Mouse (Mus musculus): ENCODE results near the gene Hist1h4k. TPM values are rescaled to one million over a fixed set of nuclear protein-coding genes. Genes with fewer than 3 reads are reported as not detected.

The Hist1h4k gene
- total RNA-seq, 2 experiments from 2014 or later, result 16.9 to 714 TPM

Other genes with a start within 250 kb of the Hist1h4k start
- gene Gm11273, start 249.1 kb downstream of the Hist1h4k start, total RNA-seq (2015; ENCODE audit: low replicate concordance), result 12.1 TPM in 1 of 2 replicates, not detected in the other
- 1.3 TPM in 1 of 2 replicates, not detected in the other for gene Gm11273, start 249.1 kb downstream of the Hist1h4k start, total RNA-seq (2017; ENCODE audit: low replicate concordance)
- gene Zkscan8, start 219.4 kb downstream of the Hist1h4k start, total RNA-seq (2015; ENCODE audit: low replicate concordance), result 2.1 and 5.4 TPM in 2 replicates
- 1.7 and 3.4 TPM in 2 replicates for gene Zkscan8, start 219.4 kb downstream of the Hist1h4k start, total RNA-seq (2017; ENCODE audit: low replicate concordance)
- not detected in 2 replicates for gene Olfr1366, start 207.7 kb downstream of the Hist1h4k start, total RNA-seq (2015; ENCODE audit: low replicate concordance)
- gene Olfr1366, start 207.7 kb downstream of the Hist1h4k start, total RNA-seq (2017; ENCODE audit: low replicate concordance), result not detected in 2 replicates
- gene Olfr1535, start 190.6 kb downstream of the Hist1h4k start, total RNA-seq (2015; ENCODE audit: low replicate concordance), result not detected in 2 replicates
- gene Olfr1535, start 190.6 kb downstream of the Hist1h4k start, total RNA-seq (2017; ENCODE audit: low replicate concordance), result 0.84 TPM in 1 of 2 replicates, not detected in the other
- gene Olfr1364, start 168.7 kb downstream of the Hist1h4k start, total RNA-seq (2015; ENCODE audit: low replicate concordance), result not detected in 2 replicates
- gene Olfr1364, start 168.7 kb downstream of the Hist1h4k start, total RNA-seq (2017; ENCODE audit: low replicate concordance), result not detected in 2 replicates
- not detected in 2 replicates for gene Olfr1362, start 136.5 kb downstream of the Hist1h4k start, total RNA-seq (2015; ENCODE audit: low replicate concordance)
- not detected in 2 replicates for gene Olfr1362, start 136.5 kb downstream of the Hist1h4k start, total RNA-seq (2017; ENCODE audit: low replicate concordance)
- not detected in 2 replicates for gene Olfr11, start 108.0 kb downstream of the Hist1h4k start, total RNA-seq (2015; ENCODE audit: low replicate concordance)
- gene Olfr11, start 108.0 kb downstream of the Hist1h4k start, total RNA-seq (2017; ENCODE audit: low replicate concordance), result not detected in 2 replicates
- not detected in 2 replicates for gene Olfr1361, start 87.1 kb downstream of the Hist1h4k start, total RNA-seq (2015; ENCODE audit: low replicate concordance)
- not detected in 2 replicates for gene Olfr1361, start 87.1 kb downstream of the Hist1h4k start, total RNA-seq (2017; ENCODE audit: low replicate concordance)
- not detected in 2 replicates for gene Olfr1360, start 73.1 kb downstream of the Hist1h4k start, total RNA-seq (2015; ENCODE audit: low replicate concordance)
- not detected in 2 replicates for gene Olfr1360, start 73.1 kb downstream of the Hist1h4k start, total RNA-seq (2017; ENCODE audit: low replicate concordance)
- gene Olfr1359, start 52.4 kb downstream of the Hist1h4k start, total RNA-seq (2015; ENCODE audit: low replicate concordance), result not detected in 2 replicates
- gene Olfr1359, start 52.4 kb downstream of the Hist1h4k start, total RNA-seq (2017; ENCODE audit: low replicate concordance), result 0.34 and 0.42 TPM in 2 replicates
- gene Hist1h2bl, start 34.4 kb downstream of the Hist1h4k start, total RNA-seq (2015; ENCODE audit: low replicate concordance), result 91.5 and 110 TPM in 2 replicates
- 213 and 268 TPM in 2 replicates for gene Hist1h2bl, start 34.4 kb downstream of the Hist1h4k start, total RNA-seq (2017; ENCODE audit: low replicate concordance)
- gene Hist1h2ai, start 34.1 kb downstream of the Hist1h4k start, total RNA-seq (2015; ENCODE audit: low replicate concordance), result 6.1 TPM in 1 of 2 replicates, not detected in the other
- gene Hist1h2ai, start 34.1 kb downstream of the Hist1h4k start, total RNA-seq (2017; ENCODE audit: low replicate concordance), result 1,027 and 1,342 TPM in 2 replicates
- gene Hist1h3h, start 32.8 kb downstream of the Hist1h4k start, total RNA-seq (2015; ENCODE audit: low replicate concordance), result 16.7 TPM in 1 of 2 replicates, not detected in the other
- gene Hist1h3h, start 32.8 kb downstream of the Hist1h4k start, total RNA-seq (2017; ENCODE audit: low replicate concordance), result 69.1 and 159 TPM in 2 replicates
- 65.8 and 82.8 TPM in 2 replicates for gene Hist1h2bm, start 28.5 kb downstream of the Hist1h4k start, total RNA-seq (2015; ENCODE audit: low replicate concordance)
- 254 and 277 TPM in 2 replicates for gene Hist1h2bm, start 28.5 kb downstream of the Hist1h4k start, total RNA-seq (2017; ENCODE audit: low replicate concordance)
- not detected in 2 replicates for gene Hist1h4j, start 15.4 kb downstream of the Hist1h4k start, total RNA-seq (2015; ENCODE audit: low replicate concordance)
- gene Hist1h4j, start 15.4 kb downstream of the Hist1h4k start, total RNA-seq (2017; ENCODE audit: low replicate concordance), result 148 and 152 TPM in 2 replicates
- gene Hist1h2ak, start 3.3 kb upstream of the Hist1h4k start, total RNA-seq (2015; ENCODE audit: low replicate concordance), result 39.2 and 75.4 TPM in 2 replicates
- gene Hist1h2ak, start 3.3 kb upstream of the Hist1h4k start, total RNA-seq (2017; ENCODE audit: low replicate concordance), result 730 and 899 TPM in 2 replicates
- gene Hist1h2bn, start 3.6 kb upstream of the Hist1h4k start, total RNA-seq (2015; ENCODE audit: low replicate concordance), result 229 and 365 TPM in 2 replicates
- 952 and 1,236 TPM in 2 replicates for gene Hist1h2bn, start 3.6 kb upstream of the Hist1h4k start, total RNA-seq (2017; ENCODE audit: low replicate concordance)
- 491 and 530 TPM in 2 replicates for gene Hist1h1b, start 30.1 kb upstream of the Hist1h4k start, total RNA-seq (2015; ENCODE audit: low replicate concordance)
- 1,333 and 2,653 TPM in 2 replicates for gene Hist1h1b, start 30.1 kb upstream of the Hist1h4k start, total RNA-seq (2017; ENCODE audit: low replicate concordance)
- gene Hist1h3i, start 32.9 kb upstream of the Hist1h4k start, total RNA-seq (2015; ENCODE audit: low replicate concordance), result 143 and 204 TPM in 2 replicates
- gene Hist1h3i, start 32.9 kb upstream of the Hist1h4k start, total RNA-seq (2017; ENCODE audit: low replicate concordance), result 142 and 186 TPM in 2 replicates
- not detected in 2 replicates for gene Hist1h2an, start 36.7 kb upstream of the Hist1h4k start, total RNA-seq (2015; ENCODE audit: low replicate concordance)
- 456 and 497 TPM in 2 replicates for gene Hist1h2an, start 36.7 kb upstream of the Hist1h4k start, total RNA-seq (2017; ENCODE audit: low replicate concordance)
- 4.4 and 5.8 TPM in 2 replicates for gene Hist1h2bp, start 37.0 kb upstream of the Hist1h4k start, total RNA-seq (2015; ENCODE audit: low replicate concordance)
- gene Hist1h2bp, start 37.0 kb upstream of the Hist1h4k start, total RNA-seq (2017; ENCODE audit: low replicate concordance), result 33.7 and 47.3 TPM in 2 replicates
- gene Hist1h2bq, start 59.7 kb upstream of the Hist1h4k start, total RNA-seq (2015; ENCODE audit: low replicate concordance), result 197 and 261 TPM in 2 replicates
- gene Hist1h2bq, start 59.7 kb upstream of the Hist1h4k start, total RNA-seq (2017; ENCODE audit: low replicate concordance), result 24.3 and 156 TPM in 2 replicates
- 63.1 and 86.1 TPM in 2 replicates for gene Hist1h2ao, start 60.0 kb upstream of the Hist1h4k start, total RNA-seq (2015; ENCODE audit: low replicate concordance)
- gene Hist1h2ao, start 60.0 kb upstream of the Hist1h4k start, total RNA-seq (2017; ENCODE audit: low replicate concordance), result 517 TPM in 1 of 2 replicates, not detected in the other
- 71.7 and 77.6 TPM in 2 replicates for gene Hist1h4m, start 61.2 kb upstream of the Hist1h4k start, total RNA-seq (2015; ENCODE audit: low replicate concordance)
- gene Hist1h4m, start 61.2 kb upstream of the Hist1h4k start, total RNA-seq (2017; ENCODE audit: low replicate concordance), result 860 and 1,014 TPM in 2 replicates
- gene Hist1h4n, start 81.7 kb upstream of the Hist1h4k start, total RNA-seq (2015; ENCODE audit: low replicate concordance), result 6.9 and 21.5 TPM in 2 replicates
- gene Hist1h4n, start 81.7 kb upstream of the Hist1h4k start, total RNA-seq (2017; ENCODE audit: low replicate concordance), result 699 and 712 TPM in 2 replicates
- gene Hist1h2ap, start 83.0 kb upstream of the Hist1h4k start, total RNA-seq (2015; ENCODE audit: low replicate concordance), result 40.2 and 52.7 TPM in 2 replicates
- 924 and 2,814 TPM in 2 replicates for gene Hist1h2ap, start 83.0 kb upstream of the Hist1h4k start, total RNA-seq (2017; ENCODE audit: low replicate concordance)
- gene Hist1h2br, start 83.2 kb upstream of the Hist1h4k start, total RNA-seq (2015; ENCODE audit: low replicate concordance), result 215 and 279 TPM in 2 replicates
- 157 and 261 TPM in 2 replicates for gene Hist1h2br, start 83.2 kb upstream of the Hist1h4k start, total RNA-seq (2017; ENCODE audit: low replicate concordance)
- gene Zfp184, start 194.6 kb upstream of the Hist1h4k start, total RNA-seq (2015; ENCODE audit: low replicate concordance), result 0.19 and 2.9 TPM in 2 replicates
- gene Zfp184, start 194.6 kb upstream of the Hist1h4k start, total RNA-seq (2017; ENCODE audit: low replicate concordance), result 0.34 and 2.5 TPM in 2 replicates
- gene Pom121l2, start 230.7 kb upstream of the Hist1h4k start, total RNA-seq (2015; ENCODE audit: low replicate concordance), result not detected in 2 replicates
- gene Pom121l2, start 230.7 kb upstream of the Hist1h4k start, total RNA-seq (2017; ENCODE audit: low replicate concordance), result not detected in 2 replicates

All from erythroblast, adult 5-6 weeks (primary cell).